Mouse (Mus musculus) liver, adult 2 months (tissue): ENCODE data around the gene Olfr1417. TPM values are rescaled to one million over a fixed set of nuclear protein-coding genes. Genes with fewer than 3 reads are reported as not detected.

ENCODE experiments used
- DNase-seq: peaks from one replicate; pipeline ENCODE4 v3.0.0-alpha.2; 2011; ENCODE audit warnings: low read depth, low spot score; ENCODE audit errors: extremely low read depth
- H3K27ac ChIP-seq: fragments of 200-500 bp; replicated peaks from 2 replicates; pipeline ENCODE4 v1.5.1; 2012; ENCODE audit warnings: low read depth, mild to moderate bottlenecking, control low read depth, inconsistent platforms, low read length; ENCODE audit not compliant: insufficient read depth
- H3K27me3 ChIP-seq: fragments of 200-500 bp; 2 replicates; pipeline ENCODE4 v1.6.1; 2012; ENCODE audit warnings: mild to moderate bottlenecking, moderate library complexity, low read length, inconsistent platforms; ENCODE audit not compliant: control insufficient read depth, insufficient read depth
- H3K36me3 ChIP-seq: fragments of 200-500 bp; 2 replicates; pipeline ENCODE4 v1.6.1; 2012; ENCODE audit warnings: low read length, inconsistent platforms; ENCODE audit not compliant: control insufficient read depth, insufficient read depth
- H3K4me1 ChIP-seq: fragments of 200-500 bp; 2 replicates; pipeline ENCODE4 v1.6.1; 2011; ENCODE audit warnings: low read length; ENCODE audit not compliant: control insufficient read depth, insufficient read depth
- H3K4me3 ChIP-seq: fragments of 200-500 bp; 2 replicates; pipeline ENCODE4 v1.5.1; 2011; ENCODE audit warnings: low read depth, mild to moderate bottlenecking, control low read depth, low read length, moderate library complexity; ENCODE audit not compliant: insufficient read depth
- H3K79me2 ChIP-seq: fragments of 200-500 bp; 2 replicates; pipeline ENCODE4 v1.6.1; 2012; ENCODE audit warnings: inconsistent platforms, mild to moderate bottlenecking, low read length, moderate library complexity; ENCODE audit not compliant: control insufficient read depth, insufficient read depth
- H3K9ac ChIP-seq: fragments of 200-500 bp; 2 replicates; pipeline ENCODE4 v1.6.1; 2012; ENCODE audit warnings: low read depth, mild to moderate bottlenecking, control low read depth, inconsistent platforms, low read length
- CTCF ChIP-seq: fragments of 200-500 bp; IDR thresholded peaks from 2 replicates; pipeline ENCODE4 v1.5.1; 2011; ENCODE audit warnings: low read depth, low read length, control low read depth
- POLR2A ChIP-seq: fragments of 200-500 bp; IDR thresholded peaks from 2 replicates; pipeline ENCODE4 v1.6.1; 2011; ENCODE audit warnings: low read length, control low read depth; ENCODE audit not compliant: insufficient read depth; ENCODE audit errors: extremely low read depth
- WGBS: fragments of 180-500 bp; shearing (Covaris S2); methylation state at CpG from one replicate; pipeline ENCODE4 v1.1.7; 2018; 5-methylcytosine and 5-hydroxymethylcytosine counted together
- polyA plus RNA-seq: library from polyadenylated mRNA; depleted of rRNA; stranded (reverse); fragments of >200 nt; gene quantifications from 2 replicates; pipeline ENCODE4 v1.2.3, GENCODE M21; 2012
- total RNA-seq: library from RNA; depleted of rRNA; stranded (reverse); fragments of >200 nt; gene quantifications from 2 replicates; pipeline ENCODE4 v1.2.3, GENCODE M21; 2014

Gene Olfr1417
- total and polyA plus RNA-seq, 2 experiments: not detected

- Histone ChIP-seq H3K4me3 (no peak overlapping the region), H3K79me2 (no peaks in the 10 kb centered on the region), H3K27ac (no peak overlapping the region), H3K27me3 (peaks cover 5% of the 10 kb centered on the region; the same call in 1 of the 2 replicates), H3K36me3 (no peaks in the 10 kb centered on the region), H3K4me1 (no peaks in the 10 kb centered on the region; the same call in 1 of the 2 replicates), H3K9ac (no peak overlapping the region)
- 69% methylated on average over 6 of the region's 6 CpGs for WGBS
- no peak for TF ChIP-seq POLR2A
- no peak for TF ChIP-seq CTCF
- DNase-seq: no peak
These were observed 24.2 kb downstream of the Olfr1417 start for GRCm38 (mm10) chr19:11814742-11815333.

- H3K36me3 ChIP-seq: no peaks in the 10 kb centered on the region
- no peak overlapping the region for H3K9ac ChIP-seq
- 55% methylated on average over 8 of the region's 8 CpGs for WGBS
- no peaks in the 10 kb centered on the region; the same call in 1 of the 2 replicates for H3K4me1 ChIP-seq
- no peak overlapping the region for H3K27ac ChIP-seq
- DNase-seq: no peak
- no peak for TF ChIP-seq POLR2A
- no peak for TF ChIP-seq CTCF
- no peak overlapping the region for H3K4me3 ChIP-seq
- H3K79me2 ChIP-seq: no peaks in the 10 kb centered on the region
- H3K27me3 ChIP-seq: peaks cover 4% of the 10 kb centered on the region; the same call in 1 of the 2 replicates
These were observed 25.4 kb downstream of the Olfr1417 start for GRCm38 (mm10) chr19:11813649-11814048.

- no peak for TF ChIP-seq CTCF
- no peak for TF ChIP-seq POLR2A
- Histone ChIP-seq H3K36me3 (no peaks in the 10 kb centered on the region), H3K9ac (no peak overlapping the region), H3K4me1 (no peaks in the 10 kb centered on the region), H3K27me3 (no peaks in the 10 kb centered on the region; the same call in 1 of the 2 replicates), H3K27ac (no peak overlapping the region), H3K79me2 (no peaks in the 10 kb centered on the region), H3K4me3 (no peak overlapping the region)
- DNase-seq: no peak
- 82% methylated on average over 4 of the region's 4 CpGs for WGBS
These were observed 25.9 kb downstream of the Olfr1417 start for GRCm38 (mm10) chr19:11813136-11813535.

- no peak for DNase-seq
- no peak for TF ChIP-seq POLR2A
- no peak for TF ChIP-seq CTCF
- H3K36me3 ChIP-seq: no peaks in the 10 kb centered on the region
- H3K79me2 ChIP-seq: no peaks in the 10 kb centered on the region
- H3K4me1 ChIP-seq: no peaks in the 10 kb centered on the region
- no peak overlapping the region for H3K4me3 ChIP-seq
- no peak overlapping the region for H3K9ac ChIP-seq
- 66% methylated on average over 5 of the region's 5 CpGs for WGBS
- H3K27ac ChIP-seq: no peak overlapping the region
- H3K27me3 ChIP-seq: no peaks in the 10 kb centered on the region
These were observed 27.2 kb downstream of the Olfr1417 start for GRCm38 (mm10) chr19:11811688-11812365.

- Histone ChIP-seq H3K27ac (no peak overlapping the region), H3K4me3 (no peak overlapping the region), H3K9ac (no peak overlapping the region), H3K36me3 (no peaks in the 10 kb centered on the region), H3K4me1 (no peaks in the 10 kb centered on the region), H3K27me3 (no peaks in the 10 kb centered on the region), H3K79me2 (no peaks in the 10 kb centered on the region)
- DNase-seq: no peak
- TF ChIP-seq POLR2A (no peak), CTCF (no peak)
- 88% methylated on average over 1 of the region's 1 CpGs for WGBS
These were observed 28.2 kb downstream of the Olfr1417 start for GRCm38 (mm10) chr19:11810856-11811255.
